Mouse (Mus musculus): ENCODE measurements at regions not wholly inside any gene's neighbourhood (a gene's known extent, or its start where the extent isn't known, plus 50 kb on each side); places are given as distances from the start of the nearest gene placed in this dataset.

DNA sequence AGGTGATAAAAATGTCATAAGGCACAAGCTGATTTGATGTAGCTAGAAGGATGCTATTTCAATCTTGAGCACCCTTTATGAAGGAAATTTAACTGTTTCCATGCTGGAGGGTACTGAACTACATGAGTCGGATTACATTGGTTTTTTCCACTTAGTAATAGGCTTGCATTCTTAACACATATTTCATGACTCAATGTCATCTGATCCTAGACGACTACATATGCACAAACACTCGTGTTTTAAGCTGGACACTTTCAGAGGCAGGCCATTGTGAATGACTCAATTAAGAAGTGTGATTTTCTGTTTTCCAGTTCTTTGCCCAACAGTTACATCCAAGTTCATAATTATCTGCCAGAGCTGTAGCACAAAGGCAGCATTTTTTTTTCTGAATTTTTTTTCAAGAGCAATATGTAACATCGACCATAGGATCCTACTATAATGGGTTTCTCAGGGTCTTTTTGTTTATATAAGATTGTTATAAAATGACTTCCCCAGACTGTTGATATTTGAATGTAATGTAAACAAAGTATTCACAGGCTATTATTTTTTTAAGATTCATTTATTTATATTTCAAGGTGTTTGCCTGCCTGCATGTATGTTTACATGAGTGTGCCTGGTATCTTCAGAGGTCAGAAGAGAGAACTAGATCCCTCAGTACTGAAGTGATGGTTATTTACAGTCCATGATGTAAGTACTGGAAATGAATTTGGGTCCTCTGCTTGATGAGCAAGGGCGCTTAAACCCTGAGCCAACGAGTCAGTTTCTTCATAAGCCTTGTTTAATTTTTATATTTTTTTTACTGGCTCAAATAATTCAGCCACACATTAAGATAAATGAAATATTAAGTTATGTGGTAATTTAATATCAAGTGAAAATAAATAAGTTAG lies 526.6 kb upstream of the Gje1 start:
- H3K9me3 ChIP-seq = no peaks in the 10 kb centered on the region
- no peak overlapping the region for H3K27ac ChIP-seq (replicated peaks)
- no peak overlapping the region for H3K4me3 ChIP-seq
- WGBS = 78% methylated on average over 6 of the region's 6 CpGs
- DNase-seq (ENCODE audit: low spot score) = no peak
- no peaks in the 10 kb centered on the region for H3K36me3 ChIP-seq (replicated peaks)
- no peaks in the 10 kb centered on the region for H3K4me1 ChIP-seq
- no peaks in the 10 kb centered on the region for H3K27me3 ChIP-seq (replicated peaks; ENCODE audit: low read depth, poor library complexity, severe bottlenecking)

DNA sequence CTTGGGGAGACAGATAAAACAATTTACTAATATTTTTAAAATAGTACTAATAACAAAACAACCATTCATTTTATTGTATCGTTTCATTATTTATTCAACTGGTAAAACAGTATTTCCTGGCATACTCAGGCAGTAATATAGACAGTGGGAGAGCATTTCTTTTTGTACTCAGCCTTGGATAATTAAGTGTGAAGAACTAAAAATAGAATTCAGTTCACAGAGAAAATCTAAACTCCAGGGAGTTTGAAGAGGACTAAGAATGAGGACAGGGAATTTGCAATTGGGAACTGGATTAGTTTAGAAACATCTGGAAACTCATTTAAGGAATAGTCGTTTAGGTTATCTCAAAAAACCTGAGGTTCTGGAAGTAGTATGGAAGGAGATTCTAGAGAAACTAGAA lies 525.4 kb upstream of the Gje1 start:
- H3K4me3 ChIP-seq = no peak overlapping the region
- 71% methylated on average over 2 of the region's 2 CpGs for WGBS
- H3K9me3 ChIP-seq = no peaks in the 10 kb centered on the region
- H3K27ac ChIP-seq (replicated peaks) = no peak overlapping the region
- no peaks in the 10 kb centered on the region for H3K36me3 ChIP-seq (replicated peaks)
- no peak for DNase-seq (ENCODE audit: low spot score)
- no peaks in the 10 kb centered on the region for H3K27me3 ChIP-seq (replicated peaks; ENCODE audit: low read depth, poor library complexity, severe bottlenecking)
- no peaks in the 10 kb centered on the region for H3K4me1 ChIP-seq

DNA sequence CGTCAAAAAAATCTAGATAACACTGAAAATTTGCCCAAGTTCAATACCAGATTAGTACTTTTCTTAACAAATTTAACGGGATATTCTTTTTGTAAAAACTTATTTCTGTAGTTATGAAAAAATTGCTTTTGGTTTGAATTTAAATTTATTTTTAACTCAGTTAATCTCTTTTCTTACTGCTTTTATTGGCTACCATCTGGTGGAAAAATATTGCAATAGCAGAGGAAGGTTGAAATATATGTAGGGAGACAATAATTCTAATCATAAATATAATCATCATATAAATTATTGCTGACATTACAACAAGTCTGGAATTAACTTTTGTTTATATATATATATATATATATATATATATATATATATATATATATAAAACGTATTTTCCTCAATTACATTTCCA lies 500.9 kb upstream of the Gje1 start:
- no peak for DNase-seq (ENCODE audit: low spot score)
- 88% methylated on average over 3 of the region's 3 CpGs for WGBS

DNA sequence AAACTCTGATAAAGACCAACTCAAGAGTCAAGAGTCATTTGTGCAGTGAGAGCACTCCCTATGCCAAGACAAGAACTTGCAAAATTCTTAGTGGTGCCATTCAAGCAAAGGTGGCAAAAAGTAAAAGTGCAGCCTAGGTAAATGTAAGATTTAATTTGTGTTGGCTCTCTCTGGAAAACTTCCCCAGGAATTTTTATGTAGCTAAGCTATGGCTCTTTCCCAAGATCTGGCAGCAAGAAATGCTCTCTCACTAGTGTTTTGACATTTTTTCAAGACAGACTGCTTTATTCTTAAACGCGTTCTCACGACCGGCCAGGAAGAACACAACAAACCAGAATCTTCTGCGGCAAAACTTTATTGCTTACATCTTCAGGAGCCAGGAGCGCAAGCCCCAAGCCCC lies 461.6 kb upstream of the Gje1 start:
- WGBS = 98% methylated on average over 6 of the region's 6 CpGs
- Histone ChIP-seq H3K4me1 (no peaks in the 10 kb centered on the region), H3K27me3 (replicated peaks; ENCODE audit: low read depth, poor library complexity, severe bottlenecking) (no peaks in the 10 kb centered on the region), H3K36me3 (replicated peaks) (no peaks in the 10 kb centered on the region), H3K27ac (replicated peaks) (no peak overlapping the region), H3K9me3 (no peaks in the 10 kb centered on the region), H3K4me3 (no peak overlapping the region)
- no peak for DNase-seq (ENCODE audit: low spot score)

More for the DNA sequence above, 500.9 kb upstream of the Gje1 start:
- H3K9me3 ChIP-seq = no peaks in the 10 kb centered on the region
- no peaks in the 10 kb centered on the region for H3K36me3 ChIP-seq (replicated peaks)
- H3K4me1 ChIP-seq = no peaks in the 10 kb centered on the region
- no peak overlapping the region for H3K27ac ChIP-seq (replicated peaks)
- no peak overlapping the region for H3K4me3 ChIP-seq
- H3K27me3 ChIP-seq (replicated peaks; ENCODE audit: low read depth, poor library complexity, severe bottlenecking) = no peaks in the 10 kb centered on the region

DNA sequence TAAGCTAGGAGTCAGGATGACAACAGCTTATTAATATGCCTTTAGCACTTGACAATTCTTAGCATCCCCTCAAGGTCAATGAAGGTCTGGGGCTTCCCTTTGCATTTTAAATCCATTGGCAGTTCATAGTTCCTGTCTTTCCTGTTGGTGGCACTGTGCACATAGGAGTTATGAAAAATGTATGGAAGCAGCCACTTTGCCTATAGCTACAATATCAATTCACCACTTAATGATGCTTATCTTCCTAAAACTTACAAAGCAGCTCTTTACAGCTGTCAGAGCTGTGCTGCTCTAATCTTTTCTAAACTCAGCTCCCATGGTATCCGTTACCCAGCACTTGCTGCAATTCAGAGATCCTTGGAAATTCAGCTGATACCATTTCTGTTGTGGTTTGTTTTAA lies 456.4 kb upstream of the Gje1 start:
- H3K4me3 ChIP-seq = no peak overlapping the region
- WGBS = 62% methylated on average over 1 of the region's 1 CpGs
- no peaks in the 10 kb centered on the region for H3K9me3 ChIP-seq
- H3K4me1 ChIP-seq = no peaks in the 10 kb centered on the region
- no peak for DNase-seq (ENCODE audit: low spot score)
- no peaks in the 10 kb centered on the region for H3K27me3 ChIP-seq (replicated peaks; ENCODE audit: low read depth, poor library complexity, severe bottlenecking)
- H3K27ac ChIP-seq (replicated peaks) = no peak overlapping the region
- H3K36me3 ChIP-seq (replicated peaks) = no peaks in the 10 kb centered on the region

DNA sequence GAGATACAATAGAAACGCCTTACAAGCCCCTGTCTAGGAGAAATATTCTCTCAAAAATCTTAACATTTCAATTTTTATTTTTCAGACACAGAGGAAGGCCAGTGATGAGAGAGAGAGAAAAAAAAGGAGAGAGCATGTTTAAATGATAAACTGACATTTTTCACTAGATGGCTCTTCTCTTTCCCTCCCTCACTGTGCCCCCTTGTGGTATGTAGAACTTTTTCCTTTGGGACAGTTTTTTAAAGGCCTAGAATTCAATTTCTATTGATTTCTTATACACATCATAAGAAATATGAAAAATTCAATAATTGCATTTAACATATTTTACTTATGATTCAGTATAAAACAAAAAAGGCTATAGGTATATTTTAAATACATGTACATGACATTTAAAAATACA lies 454.5 kb upstream of the Gje1 start:
- WGBS = 79% methylated on average over 1 of the region's 1 CpGs
- H3K27ac ChIP-seq (replicated peaks) = no peak overlapping the region
- no peak for DNase-seq (ENCODE audit: low spot score)
- no peaks in the 10 kb centered on the region for H3K4me1 ChIP-seq
- H3K9me3 ChIP-seq = no peaks in the 10 kb centered on the region
- no peak overlapping the region for H3K4me3 ChIP-seq
- no peaks in the 10 kb centered on the region for H3K27me3 ChIP-seq (replicated peaks; ENCODE audit: low read depth, poor library complexity, severe bottlenecking)
- H3K36me3 ChIP-seq (replicated peaks) = no peaks in the 10 kb centered on the region

DNA sequence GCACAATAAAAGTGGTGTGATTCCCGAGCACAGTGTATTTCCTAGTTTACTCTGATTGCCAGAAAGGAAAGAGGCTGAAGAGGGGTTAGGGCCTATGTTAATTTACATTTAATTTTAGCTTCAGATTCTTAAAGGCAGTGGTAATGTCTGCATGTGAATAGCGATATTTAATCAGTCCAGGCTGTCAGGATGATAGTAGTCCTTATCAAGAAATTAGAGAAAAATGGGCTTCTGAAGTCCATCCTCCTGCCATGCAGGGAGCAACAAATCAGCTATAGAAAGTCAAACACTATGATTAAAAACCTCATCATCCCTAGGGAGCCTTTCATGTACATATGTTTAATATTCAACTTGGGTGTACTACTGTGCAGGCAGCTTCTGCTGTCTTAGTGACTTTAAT lies 422.7 kb upstream of the Gje1 start:
- Histone ChIP-seq H3K36me3 (replicated peaks) (no peaks in the 10 kb centered on the region), H3K4me1 (no peaks in the 10 kb centered on the region), H3K27ac (replicated peaks) (no peak overlapping the region), H3K9me3 (no peaks in the 10 kb centered on the region), H3K27me3 (replicated peaks; ENCODE audit: low read depth, poor library complexity, severe bottlenecking) (no peaks in the 10 kb centered on the region), H3K4me3 (no peak overlapping the region)
- DNase-seq (ENCODE audit: low spot score) = no peak
- WGBS = 82% methylated on average over 2 of the region's 2 CpGs

Measured in embryonic facial prominence, embryonic 10.5 days (tissue).